Mouse (Mus musculus) kidney, adult 9 months (tissue): ENCODE measurements around the gene Smok3c.
"Not testable (repeated sequence)": the region's sequence is repeated elsewhere in the genome, so short reads cannot be mapped to it uniquely, and the experiment has no call there.

Experiments
- DNase-seq: peaks from one replicate; pipeline ENCODE4 v3.0.0; 2022

Smok3c gene

DNA sequence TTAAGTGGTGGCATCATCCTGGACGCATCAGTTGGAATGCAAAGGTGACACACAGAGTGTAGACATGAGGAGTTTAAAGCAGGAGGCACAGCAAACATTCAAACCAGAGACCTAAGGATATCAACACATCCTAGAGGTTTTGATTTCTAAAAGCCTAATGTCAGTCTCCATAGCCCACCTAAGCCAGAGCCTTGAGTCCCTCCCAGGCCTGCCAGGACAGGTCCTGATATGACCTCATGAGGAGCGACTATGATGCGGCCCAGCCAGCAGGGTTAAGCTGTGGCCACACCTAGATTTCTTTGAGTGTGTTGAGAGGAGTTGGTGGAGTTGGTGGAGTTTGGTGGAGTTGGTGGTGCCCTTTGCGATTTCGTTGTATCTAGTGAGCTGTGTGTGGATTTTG, at the start of gene Smok3c:
Smok3c (plus strand) TSS at position 301 of the 400 bp plus-strand sequence.
- DNase-seq: not testable (repeated sequence)

DNA sequence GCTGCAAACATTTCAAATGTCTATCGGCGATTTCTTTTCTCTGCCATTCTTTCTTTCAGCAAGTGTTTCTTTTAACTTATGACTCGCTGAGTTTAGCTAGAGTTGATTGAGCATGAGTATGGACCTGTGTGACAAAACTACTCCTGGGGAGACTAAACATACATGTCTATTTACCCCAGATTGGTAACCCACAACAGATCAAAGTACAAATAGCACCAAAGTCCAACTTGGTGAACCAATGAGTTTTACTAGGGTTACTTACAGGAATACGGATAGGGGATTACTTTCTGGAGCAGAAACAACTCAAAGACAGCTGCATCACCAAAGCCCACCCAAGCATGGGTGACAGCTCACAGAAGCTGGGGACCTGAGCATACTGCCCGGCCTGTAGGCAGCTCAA, 43.6 kb upstream of the Smok3c start:
- peak; percentile 70 for DNase-seq

DNA sequence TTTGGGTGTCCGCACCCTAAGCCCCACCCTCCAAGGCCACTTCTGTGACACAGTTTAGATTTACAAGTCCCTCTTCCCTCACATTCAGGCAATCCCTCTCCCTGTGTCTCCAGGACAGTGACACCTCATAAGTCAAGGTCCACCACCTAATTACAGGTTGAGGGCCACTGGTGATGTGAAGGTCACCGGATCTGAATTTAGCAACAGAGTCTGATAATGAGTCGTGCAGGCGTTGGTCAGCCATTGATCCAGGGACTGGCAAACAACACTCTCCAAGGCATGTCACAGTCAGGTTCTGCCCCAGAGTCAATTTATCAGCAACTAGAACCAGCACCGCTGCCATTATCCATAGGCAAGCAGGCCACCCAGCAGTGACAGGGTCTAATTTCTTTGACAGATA, 40.6 kb upstream of the Smok3c start:
- DNase-seq: no peak

DNA sequence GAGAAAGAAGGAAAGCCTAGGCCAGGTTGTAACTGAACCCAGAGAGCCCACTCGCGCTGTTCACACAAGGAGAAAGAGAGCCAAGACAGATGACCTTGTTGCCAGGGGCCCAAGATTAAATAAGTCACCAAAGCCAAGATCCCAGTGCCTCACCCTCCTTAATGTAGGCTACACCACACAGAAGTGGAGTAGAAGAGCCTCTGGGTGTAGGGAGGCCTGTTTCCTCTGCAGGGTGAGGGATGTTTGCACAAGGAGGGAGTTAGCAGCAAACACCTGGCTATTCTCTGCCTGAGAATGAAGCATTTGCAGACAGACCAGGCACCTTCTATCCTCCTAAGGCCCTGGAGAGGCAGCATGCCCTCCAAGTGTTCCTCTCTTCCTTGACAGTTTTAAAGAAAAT, 36.5 kb upstream of the Smok3c start:
- DNase-seq: no peak

DNA sequence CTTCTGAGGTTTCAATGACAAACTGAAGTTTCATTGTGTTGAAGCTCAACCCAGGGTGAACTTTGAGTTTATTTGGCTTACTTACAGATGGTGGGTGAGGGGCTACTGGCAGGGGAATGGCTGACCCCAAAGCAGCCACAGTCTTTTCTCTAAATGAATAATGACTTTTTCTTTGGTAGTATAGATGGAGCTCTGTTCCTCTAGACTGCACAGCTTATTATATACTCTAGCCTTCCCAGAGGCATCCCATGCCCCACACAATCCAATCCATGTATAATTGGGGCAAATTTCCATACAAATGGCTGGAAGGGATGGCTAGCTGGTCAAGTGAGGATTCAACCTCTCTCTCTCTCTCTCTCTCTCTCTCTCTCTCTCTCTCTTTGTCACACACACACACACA, 36.0 kb upstream of the Smok3c start:
- no peak for DNase-seq

DNA sequence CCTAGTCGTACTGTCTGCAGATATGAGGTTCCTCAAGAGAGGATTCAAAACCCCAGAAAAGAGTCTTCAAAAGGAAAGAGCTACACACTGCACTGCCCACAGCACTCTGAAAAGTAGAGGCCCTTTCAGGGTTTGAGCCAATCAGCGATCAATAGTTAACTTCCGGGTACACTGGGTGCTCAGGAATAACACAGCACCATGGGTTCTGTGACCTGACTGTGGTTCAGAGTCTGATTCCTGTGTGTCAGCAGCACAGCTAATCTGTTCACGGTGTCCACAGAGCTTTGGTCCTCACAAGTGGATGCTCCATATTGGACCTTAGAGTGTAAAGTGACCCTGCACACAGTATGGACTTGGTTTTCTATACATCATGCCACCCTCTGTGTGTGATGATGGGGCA, 33.4 kb upstream of the Smok3c start:
- DNase-seq: not testable (repeated sequence)

DNA sequence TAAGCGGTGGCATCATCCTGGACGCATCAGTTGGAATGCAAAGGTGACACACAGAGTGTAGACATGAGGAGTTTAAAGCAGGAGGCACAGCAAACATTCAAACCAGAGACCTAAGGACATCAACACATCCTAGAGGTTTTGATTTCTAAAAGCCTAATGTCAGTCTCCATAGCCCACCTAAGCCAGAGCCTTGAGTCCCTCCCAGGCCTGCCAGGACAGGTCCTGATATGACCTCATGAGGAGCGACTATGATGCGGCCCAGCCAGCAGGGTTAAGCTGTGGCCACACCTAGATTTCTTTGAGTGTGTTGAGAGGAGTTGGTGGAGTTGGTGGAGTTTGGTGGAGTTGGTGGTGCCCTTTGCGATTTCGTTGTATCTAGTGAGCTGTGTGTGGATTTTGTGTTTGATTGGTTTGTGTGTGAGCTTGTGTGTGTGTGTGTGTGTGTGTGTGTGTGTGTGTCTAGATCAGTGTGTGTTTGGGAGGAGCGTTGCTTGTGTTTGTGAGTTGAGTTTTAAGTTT, 32.0 kb upstream of the Smok3c start, which contains the start of the genes Smok3a and Smok3b:
Smok3a (plus strand) TSS at position 301 of the 519 bp plus-strand sequence.
Smok3b (plus strand) TSS at position 469 of the 519 bp plus-strand sequence.
- not testable (repeated sequence) for DNase-seq

DNA sequence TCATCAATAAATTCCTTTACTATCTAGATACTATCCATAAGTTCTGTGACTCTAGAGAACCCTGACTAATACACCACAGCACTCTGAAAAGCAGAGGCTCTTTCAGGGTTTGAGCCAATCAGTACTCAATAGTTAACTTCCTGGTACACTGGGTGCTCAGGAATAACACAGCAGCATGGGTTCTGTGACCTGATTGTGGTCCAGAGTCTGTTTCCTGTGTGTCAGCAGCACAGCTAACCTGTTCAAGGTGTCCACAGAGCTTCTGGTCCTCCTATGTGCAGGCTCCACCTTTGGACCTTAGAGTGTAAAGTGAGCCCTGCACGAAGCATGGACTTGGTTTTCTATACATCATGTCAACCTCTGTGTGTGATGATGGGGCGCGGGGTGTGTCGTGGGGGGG, 20.8 kb downstream of the Smok3c start:
- DNase-seq: no peak

DNA sequence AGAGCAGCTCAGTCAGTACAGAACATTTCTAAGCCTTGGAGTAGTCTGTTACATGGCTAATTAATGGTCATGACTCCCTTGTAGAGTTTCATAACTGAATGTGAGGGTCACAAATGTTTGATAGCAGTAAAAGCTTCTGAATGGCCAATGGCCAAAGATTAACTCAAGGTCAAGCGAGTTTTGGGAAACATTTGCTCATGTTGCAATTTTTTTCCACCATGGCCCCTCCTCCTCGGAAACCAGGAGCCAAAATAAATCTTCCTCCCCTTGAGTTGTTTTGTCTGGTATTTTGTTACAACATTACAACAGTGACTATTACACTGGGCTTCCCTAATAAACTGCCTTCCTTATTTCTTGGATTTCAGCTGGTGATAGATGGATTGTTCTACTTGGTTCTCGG, 22.7 kb downstream of the Smok3c start:
- peak; percentile 85 for DNase-seq

DNA sequence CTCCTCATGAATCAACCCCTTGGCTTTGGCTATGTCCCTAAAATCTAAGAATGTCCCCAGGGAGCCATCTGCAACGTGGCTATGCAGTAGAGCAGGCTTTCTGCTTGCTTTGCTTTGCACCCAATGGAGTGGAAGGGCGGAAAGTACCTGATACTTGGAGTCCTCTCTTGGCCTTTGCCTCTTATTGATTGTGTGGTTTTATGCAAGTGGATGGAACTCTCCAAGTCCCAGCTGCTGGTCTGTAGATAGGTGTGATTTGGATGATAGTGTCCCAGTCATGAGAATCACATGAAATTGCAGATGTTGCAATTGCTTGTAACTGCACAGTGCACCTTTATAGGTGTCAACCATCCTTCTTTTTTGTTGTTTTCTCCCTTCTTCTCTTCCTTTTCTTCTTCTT, 23.2 kb downstream of the Smok3c start:
- DNase-seq: no peak

DNA sequence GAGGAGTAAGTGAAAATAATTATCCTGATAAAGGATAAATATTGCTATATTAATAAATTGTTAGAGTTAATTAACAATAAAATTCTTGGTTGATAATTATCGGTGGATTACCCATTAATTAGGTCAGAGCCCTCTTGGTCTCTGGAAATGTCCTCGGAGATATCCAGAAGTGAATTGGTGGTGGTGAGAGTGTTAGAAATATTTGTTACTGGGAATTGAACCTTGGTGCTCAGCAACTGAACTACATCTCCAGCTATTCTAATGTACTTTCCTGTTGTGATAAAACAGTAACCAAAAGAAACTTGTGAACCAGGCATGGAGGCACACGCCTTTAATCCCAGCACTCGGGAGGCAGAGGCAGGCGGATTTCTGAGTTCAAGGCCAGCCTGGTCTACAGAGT, 27.5 kb downstream of the Smok3c start:
- peak; percentile 69 for DNase-seq

DNA sequence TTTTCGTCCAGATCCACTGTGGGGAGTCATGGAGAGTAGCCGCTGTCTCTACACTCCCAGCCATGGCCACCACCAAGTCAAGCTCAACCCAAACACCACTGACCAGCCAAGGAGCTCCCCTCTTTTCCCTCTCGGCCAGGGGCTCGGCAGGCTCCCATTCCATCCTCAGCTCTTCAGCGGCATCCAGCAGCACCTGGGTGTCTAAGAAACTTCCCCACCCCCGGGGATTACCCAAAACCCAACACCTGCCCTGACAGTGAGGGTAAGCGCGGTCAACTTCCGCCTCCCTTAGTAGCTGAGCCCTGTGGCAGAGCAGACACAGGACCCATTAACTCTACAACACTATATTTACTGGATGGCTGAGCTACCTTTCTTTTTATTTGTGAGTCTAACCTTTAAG, 28.5 kb downstream of the Smok3c start:
- peak; percentile 2 for DNase-seq

DNA sequence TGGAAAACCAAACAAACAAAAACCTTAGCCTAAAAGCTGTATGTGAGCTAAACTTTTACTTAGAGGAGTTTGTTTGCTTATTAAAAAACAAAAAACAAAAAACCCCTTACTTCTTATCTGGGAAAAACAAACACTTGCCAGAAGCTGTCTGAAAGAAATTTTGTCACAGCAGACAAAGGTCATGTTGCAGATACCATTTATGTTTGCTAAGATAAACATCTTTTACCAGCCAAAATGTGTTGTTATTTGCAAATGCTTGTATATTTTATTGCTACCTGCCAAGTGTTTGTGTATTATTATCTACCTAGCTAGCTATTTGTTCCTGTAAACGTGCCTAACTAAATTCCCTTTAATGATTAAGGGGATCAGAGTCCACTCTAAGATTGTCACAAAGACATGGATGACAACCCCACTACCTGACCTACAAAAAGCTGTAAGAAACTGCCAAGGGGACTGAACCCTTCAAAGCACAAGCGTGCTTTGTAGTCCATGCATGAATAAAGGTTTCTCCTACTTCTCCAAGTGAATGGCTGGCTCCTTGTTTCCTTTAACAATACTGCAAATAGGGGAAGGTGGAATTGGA, 30.4 kb downstream of the Smok3c start:
- DNase-seq: peak; percentile 71

DNA sequence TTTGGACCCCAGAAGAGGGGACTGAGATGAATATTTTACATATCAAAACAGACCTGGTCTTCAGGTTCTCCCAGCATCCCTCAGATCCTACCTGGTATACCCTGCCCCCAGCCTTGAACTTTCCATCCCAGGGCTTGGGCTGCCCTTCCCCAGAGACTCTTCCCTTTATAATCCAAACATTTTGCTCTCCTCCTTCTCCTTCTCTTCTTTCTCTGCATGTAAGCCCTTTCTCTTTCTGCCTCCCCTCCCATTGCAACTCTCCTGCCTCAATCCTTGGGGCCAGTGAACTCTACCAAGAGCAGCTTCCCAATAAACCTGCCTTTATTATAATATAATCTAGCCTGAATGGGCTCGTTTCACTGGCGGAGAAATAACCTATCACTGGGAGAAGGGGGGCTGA, 30.9 kb downstream of the Smok3c start:
- no peak for DNase-seq

DNA sequence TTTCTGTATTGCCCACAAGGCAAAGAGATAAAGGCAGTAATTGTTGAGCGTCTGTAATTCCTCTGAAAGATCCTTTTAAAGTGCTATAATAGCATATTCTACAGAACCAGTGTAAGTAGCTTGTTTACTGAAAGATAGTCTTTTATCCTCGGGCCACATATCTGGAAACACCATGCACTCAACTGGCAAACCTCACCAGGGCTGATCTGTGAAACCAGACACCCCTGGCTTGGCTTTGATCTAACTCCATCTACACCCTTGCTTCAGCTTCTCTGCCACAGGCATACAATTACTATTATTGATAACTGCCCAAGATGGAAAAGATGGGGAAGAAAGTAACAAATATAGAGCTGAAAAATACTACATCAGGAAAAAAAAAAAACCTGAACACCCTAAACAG, 31.5 kb downstream of the Smok3c start:
- DNase-seq: peak; percentile 17

DNA sequence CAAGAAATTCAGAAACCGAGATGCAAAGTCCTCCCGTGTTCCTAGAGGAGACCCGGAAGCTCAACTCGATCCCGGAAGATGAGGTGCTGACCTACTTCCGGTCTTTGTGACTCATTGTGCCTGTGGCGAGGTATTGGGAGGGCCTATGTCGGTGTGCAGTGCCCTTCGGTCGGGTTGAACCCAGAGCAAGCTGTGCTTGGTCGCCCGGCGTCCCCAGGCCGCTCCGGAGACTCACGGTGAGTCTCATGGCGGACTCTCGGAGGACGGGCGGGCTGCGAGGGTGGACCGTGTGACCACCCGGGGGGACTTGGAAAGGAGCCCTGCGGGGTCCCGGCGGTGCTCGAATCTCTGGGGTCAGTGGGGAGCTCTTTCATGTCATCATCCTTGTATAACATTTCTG, 32.0 kb downstream of the Smok3c start, which contains the start of gene Zkscan1:
Zkscan1 (plus strand) TSS at position 89 of the 400 bp plus-strand sequence.
- DNase-seq: peak; percentile 90

DNA sequence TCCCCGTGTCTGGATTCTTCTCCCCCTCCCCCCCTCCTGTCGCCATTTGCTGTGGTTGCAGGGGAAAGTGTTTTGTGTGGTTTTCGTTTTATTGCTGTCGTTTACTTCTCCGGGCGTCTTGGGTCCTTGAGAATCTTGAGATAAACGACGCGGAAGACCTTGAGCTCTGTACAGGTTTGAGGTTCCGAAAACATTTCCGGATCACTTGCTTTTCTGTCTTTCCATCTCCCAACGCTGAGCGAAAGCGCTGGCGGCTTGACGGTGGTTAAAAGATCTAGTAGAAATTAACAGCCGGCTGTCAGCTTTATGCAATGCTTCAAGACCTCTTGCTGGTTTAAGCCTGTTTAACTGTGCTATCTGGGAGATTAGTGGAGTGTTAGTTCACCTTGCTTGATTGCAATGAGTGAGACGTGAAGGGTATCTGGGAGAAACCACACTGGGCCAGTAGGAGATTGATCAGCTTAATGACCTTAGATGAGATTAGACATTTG, 32.5 kb downstream of the Smok3c start:
- DNase-seq: peak; percentile 52

DNA sequence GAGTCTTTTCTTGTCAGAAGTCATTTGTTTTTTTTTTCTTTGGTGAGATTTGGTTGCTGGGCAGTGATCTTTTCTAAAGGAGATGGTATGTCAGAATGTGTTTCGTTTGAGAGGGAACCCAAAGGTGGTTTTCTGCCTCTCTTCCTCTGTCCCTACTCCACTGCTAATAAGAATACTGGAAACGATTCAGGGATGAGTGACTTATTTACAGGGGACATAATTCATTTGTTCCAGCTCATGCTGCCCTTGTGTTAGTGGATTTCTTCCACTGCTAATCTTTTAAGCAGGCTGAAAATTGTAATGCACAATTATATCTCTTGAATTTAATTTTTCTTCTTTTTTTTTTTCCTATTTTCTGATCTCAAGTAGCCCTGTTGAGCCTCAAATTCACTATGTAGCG, 33.8 kb downstream of the Smok3c start:
- DNase-seq: peak; percentile 83

DNA sequence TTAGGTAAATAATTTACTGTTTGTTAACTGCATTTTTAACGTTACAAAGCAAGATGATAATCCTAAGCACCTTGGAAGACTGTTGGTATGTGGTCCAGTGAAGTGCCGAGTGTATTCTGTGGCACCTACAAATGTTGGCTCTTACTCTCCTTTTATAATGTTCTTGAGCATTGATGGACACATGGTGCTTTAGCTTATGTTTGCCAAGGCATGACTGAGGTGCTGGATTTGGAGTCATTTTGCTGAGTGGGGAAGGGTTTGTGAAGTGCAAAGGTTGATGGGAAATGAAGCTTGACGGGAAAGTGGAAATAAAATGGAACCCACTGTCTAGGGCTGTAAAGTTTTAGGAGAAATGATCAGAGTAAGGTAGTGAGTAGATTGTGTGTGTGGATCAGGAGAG, 35.4 kb downstream of the Smok3c start:
- peak; percentile 87 for DNase-seq

DNA sequence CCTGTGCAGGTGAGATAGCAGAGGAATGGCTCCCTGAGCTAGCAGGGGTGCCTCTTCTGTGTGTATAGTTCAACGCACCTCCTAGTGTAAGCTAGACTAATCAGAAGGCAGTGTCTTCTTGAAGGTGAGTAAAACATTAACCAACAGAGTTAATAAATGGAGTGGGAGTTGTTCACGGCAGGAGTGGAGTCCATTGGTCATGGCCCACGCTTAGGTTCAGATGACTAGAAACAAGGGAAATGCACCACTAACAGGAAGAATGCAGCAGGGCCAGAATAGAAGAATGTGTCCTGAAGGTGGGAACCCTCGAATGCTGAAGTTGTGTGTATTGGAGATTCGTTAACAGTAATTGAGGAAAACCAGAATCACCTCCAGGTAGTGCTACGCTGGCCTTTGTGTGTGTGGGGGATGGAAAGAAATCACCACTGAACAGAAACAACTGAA, 36.1 kb downstream of the Smok3c start:
- peak; percentile 94 for DNase-seq

DNA sequence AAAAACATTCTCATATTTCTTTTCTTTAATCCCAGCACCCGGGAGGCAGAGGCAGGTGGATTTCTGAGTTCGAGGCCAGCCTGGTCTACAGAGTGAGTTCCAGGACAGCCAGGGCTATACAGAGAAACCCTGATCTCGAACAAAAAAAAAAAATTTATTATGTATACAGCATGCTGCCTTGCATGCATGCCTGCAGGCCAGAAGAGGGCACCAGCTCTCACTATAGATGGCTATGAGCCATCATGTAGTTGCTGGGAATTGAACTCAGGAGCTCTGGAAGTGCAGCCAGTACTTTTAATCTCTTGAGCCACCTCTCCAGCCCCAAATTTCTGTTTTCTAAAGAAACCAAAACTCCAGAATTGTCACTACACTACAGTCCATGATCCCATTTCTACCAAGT, 37.3 kb downstream of the Smok3c start:
- peak; percentile 34 for DNase-seq

DNA sequence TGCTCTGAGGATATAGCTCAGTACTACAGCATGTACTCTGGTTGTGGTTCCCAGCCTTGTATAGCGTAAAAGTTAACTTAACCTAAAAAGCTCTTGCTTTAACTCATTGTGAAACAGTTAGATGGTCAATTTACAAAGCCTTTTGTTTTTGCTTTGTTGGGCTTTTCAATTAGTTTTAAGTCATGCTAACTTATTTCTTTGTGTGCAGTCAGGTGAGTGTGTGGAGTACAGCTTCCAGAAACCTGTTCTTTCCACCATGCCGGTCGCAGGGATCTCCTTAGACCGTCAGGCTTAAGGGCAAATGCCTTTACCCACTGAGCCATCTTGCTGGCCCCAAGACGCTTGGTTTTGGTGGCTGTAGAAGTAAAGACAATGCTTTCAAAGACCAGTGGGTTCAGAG, 37.7 kb downstream of the Smok3c start:
- DNase-seq: no peak

DNA sequence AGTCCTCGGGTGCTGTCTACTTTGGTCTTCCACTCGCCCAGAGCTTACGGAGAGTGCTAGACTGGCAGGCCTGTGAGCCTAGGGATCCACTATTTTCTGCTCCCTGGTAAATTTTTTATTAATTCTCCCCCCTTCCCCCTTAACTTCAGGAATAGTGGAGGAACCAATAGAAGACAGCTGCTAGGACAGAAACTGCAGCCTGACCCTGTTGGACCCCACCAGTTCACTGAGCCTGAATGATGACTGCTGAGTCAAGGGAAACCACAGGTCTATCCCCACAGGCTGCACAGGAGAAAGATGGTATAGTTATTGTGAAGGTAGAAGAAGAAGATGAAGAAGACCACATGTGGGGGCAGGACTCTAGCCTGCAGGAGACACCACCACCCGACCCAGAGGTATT, 39.8 kb downstream of the Smok3c start:
- peak; percentile 55 for DNase-seq

DNA sequence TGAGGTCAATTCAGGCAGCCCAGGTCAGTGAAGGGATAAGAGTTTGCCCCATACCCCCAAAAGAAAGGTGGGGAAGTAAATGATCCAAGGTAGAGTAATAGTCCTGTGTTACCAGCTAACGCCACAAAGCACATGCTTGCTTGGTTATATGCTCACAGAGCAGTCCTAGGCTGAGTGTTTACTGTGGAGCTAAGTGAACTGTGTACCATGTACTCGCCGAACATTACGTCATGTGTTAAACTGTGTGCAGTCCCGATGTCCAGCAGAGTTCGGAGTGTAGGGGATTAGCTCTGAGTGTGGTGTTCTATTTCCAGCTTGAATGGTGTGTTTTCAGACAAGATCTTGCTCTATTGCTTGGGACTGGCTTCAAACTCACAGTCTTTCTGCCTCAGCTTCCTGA, 41.5 kb downstream of the Smok3c start:
- no peak for DNase-seq

DNA sequence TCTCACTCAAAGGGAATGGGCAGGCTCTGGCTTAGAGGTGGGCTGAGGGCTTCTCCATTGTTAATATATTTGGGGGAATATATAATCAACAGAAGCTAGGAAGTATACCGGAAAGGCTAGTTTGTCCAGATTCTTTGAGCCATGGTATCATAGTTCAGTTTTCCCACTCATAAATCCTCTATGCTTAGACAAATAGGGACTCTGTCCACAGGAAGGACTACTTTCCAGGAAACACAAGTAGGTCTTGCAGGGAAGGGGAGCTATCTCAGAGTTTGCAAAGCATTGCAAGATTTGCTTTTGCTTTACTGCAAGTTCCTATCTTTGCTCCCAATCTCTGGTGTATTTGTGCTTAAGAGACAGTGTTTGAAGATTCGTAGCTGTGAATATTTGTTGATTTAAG, 52.0 kb downstream of the Smok3c start:
- DNase-seq: no peak
